Mouse (Mus musculus) fat pad, adult 2 months (tissue): ENCODE measurements around the gene Adamts4.
A peak's percentile ranks its signal among the peaks of the same experiment; 100 is the strongest.
"Not testable (repeated sequence)": the region's sequence is repeated elsewhere in the genome, so short reads cannot be mapped to it uniquely, and the experiment has no call there.

ENCODE experiments used
- DNase-seq: peaks from one replicate; pipeline ENCODE4 v3.0.0-alpha.2; 2011; ENCODE audit warnings: low read depth, low spot score; ENCODE audit errors: extremely low read depth

Adamts4 gene

GRCm38 (mm10) chr1:171295063-171295402, 44.8 kb downstream of the Adamts4 start:
- no peak for DNase-seq

GRCm38 (mm10) chr1:171298226-171298625, 48.0 kb downstream of the Adamts4 start:
- DNase-seq = no peak

- not testable (repeated sequence) for DNase-seq
Measured at GRCm38 (mm10) chr1:171306157-171306556, 55.9 kb downstream of the Adamts4 start.

GRCm38 (mm10) chr1:171309321-171309720, 59.1 kb downstream of the Adamts4 start:
- DNase-seq = peak; percentile 45
